Mouse (Mus musculus) mesoderm, embryonic 11.5 days (tissue): Measurements from ENCODE around the gene Cebpzos.

Source experiments
- DNase-seq: peaks from one replicate; pipeline ENCODE4 v3.0.0-alpha.2; 2012; ENCODE audit warnings: low read depth, low spot score

The Cebpzos gene

DNA sequence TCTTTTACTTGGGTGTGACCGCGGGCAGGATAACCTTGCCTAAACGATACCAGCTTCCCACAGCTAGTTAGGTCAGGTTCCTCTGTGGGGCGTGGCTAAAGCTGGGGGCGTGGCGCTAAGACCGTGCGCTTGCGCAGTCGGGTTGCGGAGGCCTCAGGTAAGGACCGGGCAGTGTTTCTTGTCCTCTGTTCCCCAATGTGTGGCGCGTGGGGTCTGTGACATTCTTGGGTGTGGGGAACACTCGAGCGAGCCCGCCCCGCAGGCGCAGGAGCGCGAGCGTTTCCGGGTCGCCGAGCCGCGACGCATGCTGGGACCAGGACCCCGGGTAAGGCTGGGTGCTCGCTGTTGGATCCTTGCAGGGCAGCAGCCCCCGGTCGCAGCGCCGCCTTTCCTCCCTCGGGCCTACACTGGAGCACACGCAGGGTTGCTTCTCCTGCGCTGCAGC lies at the start of gene Cebpzos:
Gene Cebpzos, plus strand, starts transcription at position 132 of the 445 bp plus-strand sequence.
- DNase-seq, result peak; percentile 90

- DNase-seq, result no peak
These were observed 42.4 kb upstream of the Cebpzos start for GRCm38 (mm10) chr17:78873886-78874285.

DNA sequence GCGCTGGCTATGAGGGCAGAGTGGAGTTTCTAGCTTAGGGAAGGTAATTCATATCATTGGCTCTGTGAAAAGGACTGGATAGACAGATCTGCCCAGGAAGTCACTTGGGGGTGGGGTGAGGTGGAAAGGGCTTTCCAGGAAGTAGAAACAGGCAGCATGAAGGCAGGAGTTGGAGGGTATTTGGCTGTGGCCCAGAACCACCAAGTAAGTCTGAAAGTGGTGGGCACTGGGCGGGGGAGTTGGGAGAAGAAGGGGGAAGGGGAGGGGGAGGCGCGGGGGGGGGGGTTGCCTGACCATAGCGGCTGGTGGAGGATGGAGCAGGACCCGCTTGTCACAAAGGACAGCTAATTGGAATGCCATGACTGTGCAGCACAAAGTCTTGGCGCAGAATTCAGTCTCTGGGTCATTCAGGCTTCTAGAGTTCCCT lies 34.4 kb upstream of the Cebpzos start:
- DNase-seq, result no peak

DNA sequence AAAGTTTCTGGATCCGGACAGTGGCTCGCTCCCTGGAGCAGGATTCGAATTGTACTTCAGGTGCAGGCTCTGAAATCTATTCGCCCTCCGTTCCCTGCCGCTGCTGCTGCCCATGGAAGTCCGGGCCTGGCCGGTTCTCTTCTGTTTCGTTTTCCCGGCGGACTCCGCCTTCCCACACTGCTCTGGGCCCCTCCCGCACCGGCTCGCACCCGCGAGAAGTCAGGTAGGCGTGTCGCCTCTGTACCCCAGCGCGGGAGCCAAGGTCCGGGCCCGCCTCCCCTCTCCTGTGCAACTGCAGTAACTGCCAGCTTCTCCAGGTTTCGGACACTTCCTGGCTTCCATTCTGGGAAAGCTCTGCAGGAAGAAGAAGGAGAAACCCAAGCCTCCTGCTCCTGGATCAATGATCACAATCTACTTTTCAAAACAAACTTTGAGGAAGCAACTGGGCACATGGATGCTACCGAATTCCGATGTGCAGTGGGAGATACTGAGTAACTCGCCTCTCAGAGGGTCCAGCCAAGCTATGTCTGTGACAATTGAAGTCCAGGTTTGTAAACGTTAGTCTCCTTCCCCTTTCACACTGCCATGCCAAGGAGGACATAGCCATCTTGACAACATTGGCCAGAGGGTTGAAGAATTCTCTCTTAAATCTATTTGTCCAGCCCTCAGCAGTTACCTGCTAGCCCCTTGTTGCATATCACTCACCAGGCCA lies 33.7 kb upstream of the Cebpzos start, which contains the start of gene Eif2ak2:
Gene Eif2ak2, minus strand, starts transcription at position 173 of the 712 bp plus-strand sequence.
- peak; percentile 80 for DNase-seq

- no peak for DNase-seq
These were observed 33.0 kb upstream of the Cebpzos start for GRCm38 (mm10) chr17:78883291-78883690.

GRCm38 (mm10) chr17:78885286-78886065 lies 30.8 kb upstream of the Cebpzos start:
- no peak for DNase-seq

GRCm38 (mm10) chr17:78888554-78888953 lies 27.7 kb upstream of the Cebpzos start:
- no peak for DNase-seq

DNA sequence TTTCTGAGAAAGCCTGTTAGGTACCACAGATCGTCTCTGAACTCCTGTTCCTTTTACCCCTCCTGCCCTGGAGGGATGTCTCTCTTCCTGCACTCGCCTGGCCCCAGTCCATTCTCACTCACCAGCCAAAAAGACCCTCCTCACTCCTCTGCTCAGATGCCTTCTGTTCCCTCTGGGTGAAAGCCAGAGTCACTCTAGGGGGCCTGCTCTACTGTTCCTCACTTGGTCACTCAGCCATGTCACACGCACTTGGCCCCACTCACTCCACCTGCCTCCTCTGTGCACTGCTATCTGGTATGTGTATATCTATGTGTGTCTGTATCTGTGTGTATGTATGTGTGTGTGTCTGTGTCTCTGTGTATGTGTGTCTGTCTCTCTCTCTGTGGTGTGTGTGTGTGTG lies 27.1 kb upstream of the Cebpzos start:
- no peak for DNase-seq

DNA sequence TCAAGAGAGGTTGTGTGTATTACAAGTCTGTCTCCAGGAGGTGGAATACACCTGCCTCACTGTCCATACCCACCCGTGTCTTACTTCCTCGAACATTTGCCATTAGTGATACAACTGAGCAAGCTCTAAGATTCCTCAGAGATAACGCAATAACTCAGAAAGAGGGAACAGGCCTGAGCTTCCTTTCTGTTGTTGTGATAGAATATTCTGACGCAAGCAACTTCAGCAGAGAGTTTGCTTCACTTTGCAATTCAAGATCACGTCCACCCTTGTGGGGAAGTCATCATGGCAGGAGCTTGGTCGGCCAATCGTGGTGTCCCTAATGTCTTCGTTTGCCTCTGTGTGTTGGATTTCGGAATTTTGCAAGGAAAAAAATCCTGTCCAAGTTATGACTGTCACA lies 25.3 kb upstream of the Cebpzos start:
- DNase-seq, result no peak

- no peak for DNase-seq
These were observed 21.3 kb upstream of the Cebpzos start for GRCm38 (mm10) chr17:78894991-78895390.

DNA sequence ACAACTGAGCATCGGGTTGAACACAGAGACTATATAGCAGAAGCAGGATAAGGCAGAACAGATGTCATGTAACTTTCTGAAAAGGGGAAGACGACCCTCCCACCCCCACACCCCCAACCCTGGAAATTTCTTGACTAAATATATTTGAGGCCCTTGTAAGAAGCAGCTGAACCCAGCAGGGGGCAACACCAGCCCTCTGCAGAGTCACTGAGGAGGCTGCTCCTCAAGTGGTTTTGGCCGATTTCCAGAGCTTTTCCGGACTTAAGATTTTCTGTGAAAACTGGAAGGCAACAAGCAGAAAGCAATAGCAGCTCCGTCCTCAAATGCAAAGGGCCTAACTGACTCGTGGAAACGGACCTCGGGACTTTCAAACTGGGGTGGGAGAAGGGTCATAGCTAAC lies 20.9 kb upstream of the Cebpzos start:
- peak; percentile 58 for DNase-seq

- no peak for DNase-seq
These were observed 13.1 kb upstream of the Cebpzos start for GRCm38 (mm10) chr17:78903158-78903557.

GRCm38 (mm10) chr17:78906892-78907291 lies 9.4 kb upstream of the Cebpzos start, which contains the start of gene Sult6b1:
Sult6b1 (minus strand) TSS chr17:78906992.
- no peak for DNase-seq

DNA sequence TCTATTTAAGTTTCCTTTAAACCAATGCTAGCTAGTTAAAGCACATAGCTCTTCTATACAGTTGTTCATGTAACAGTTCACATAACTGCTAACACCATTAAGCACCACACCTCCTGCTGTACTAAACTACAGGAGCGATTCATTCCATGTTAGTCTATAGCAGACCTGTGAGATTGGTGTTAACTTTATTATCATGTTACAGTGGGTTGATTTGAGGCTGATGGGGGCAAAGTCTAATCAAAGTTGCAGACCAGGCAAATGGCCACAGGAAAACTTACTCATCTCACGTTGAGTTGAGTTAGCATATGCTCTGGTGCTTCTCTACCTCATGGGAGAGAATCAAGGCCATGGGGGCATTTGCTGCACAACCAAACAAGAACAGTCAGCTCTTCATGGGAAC lies 6.9 kb upstream of the Cebpzos start:
- no peak for DNase-seq

GRCm38 (mm10) chr17:78912861-78913281 lies 3.4 kb upstream of the Cebpzos start:
- DNase-seq, result no peak

- DNase-seq, result no peak
These were observed 2.4 kb upstream of the Cebpzos start for GRCm38 (mm10) chr17:78913921-78914320.

GRCm38 (mm10) chr17:78915772-78916171 lies 528 bp upstream of the Cebpzos start:
- DNase-seq, result no peak

- no peak for DNase-seq
These were observed 599 bp downstream of the Cebpzos start for GRCm38 (mm10) chr17:78916899-78917298.

- DNase-seq, result no peak
These were observed 1.4 kb downstream of the Cebpzos start for GRCm38 (mm10) chr17:78917696-78918095.

GRCm38 (mm10) chr17:78935857-78936256 lies 19.6 kb downstream of the Cebpzos start:
- DNase-seq, result no peak

DNA sequence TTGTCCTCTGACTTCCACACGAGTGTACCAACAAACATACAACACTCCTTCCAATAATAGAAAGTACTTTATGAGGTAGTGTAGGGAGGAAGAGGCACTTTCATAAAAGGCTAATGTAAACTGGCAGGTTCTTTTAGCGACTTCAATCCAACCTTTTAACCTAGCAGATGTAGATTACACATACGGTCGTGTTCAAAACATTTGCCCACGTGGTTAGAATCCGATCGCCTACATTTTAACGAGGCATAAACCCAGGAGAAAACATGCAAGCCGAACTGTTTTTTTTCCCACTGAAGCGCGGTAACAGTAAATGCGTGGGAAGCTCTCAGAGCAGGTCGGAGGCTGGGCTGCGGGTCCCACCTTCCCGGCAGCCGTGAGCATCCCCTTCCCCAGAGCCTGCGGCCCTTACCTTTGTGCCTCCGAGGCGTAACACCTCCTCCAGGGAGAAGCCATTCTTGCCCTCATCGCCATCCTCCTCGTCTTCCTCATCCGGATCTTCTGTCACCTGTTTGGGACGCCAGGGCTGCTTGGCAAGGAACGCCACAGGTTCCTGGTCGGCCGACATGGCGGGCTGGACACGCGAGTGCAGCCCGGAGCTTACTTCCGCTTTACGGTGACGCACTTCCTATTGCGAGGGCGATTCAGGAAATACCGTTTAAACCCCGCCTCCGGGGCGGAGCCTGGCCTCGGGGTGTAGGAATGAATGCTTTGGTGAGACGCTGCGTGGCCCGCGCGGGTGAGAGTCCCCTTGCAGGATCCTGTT lies 20.3 kb downstream of the Cebpzos start, which contains the start of the genes Cebpz and Ndufaf7:
Gene Cebpz, minus strand, starts transcription at position 601 of the 763 bp plus-strand sequence.
Gene Ndufaf7, plus strand, starts transcription at position 671 of the 763 bp plus-strand sequence.
- peak; percentile 99 for DNase-seq
